Mouse (Mus musculus) common myeloid progenitor, adult 5-6 weeks (primary cell): ENCODE results near the gene Tigit. TPM values are rescaled to one million over a fixed set of nuclear protein-coding genes. Genes with fewer than 3 reads are reported as not detected.

Experiments
- ATAC-seq: replicated peaks from 2 replicates; pipeline ENCODE4 v1.8.0; 2016; ENCODE audit warnings: low read depth, mild to moderate bottlenecking, moderate TSS enrichment, inconsistent platforms; ENCODE audit not compliant: poor library complexity, severe bottlenecking
- total RNA-seq: library from RNA; stranded (forward); fragments of 200-1000, 187-1606 nt; gene quantifications from 2 replicates; pipeline ENCODE4 v1.2.3, GENCODE M21; 2017

The Tigit gene
- total RNA-seq, 1 experiment from 2014 or later = not detected

DNA sequence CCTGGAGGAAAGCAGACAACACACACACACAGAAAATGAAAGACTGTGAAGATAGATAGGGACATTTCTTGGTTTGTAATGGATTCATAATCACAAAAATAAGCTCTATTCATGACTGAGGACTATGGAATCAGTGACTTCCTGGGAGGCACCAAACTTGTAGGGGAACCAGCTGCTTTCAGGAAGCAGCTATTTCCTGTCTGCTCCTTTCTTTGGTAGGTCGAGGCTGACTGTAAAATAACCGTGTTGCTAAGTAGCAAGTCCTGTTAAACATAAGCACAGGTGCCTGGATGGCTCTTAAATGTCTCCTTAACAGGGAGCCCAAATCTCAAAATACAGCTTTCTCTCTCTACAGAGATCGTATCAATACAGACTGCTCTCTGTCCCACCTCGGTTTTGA is 39.1 kb downstream of the Tigit start:
- ATAC-seq = peak; percentile 39; the same call in 1 of the 2 replicates

DNA sequence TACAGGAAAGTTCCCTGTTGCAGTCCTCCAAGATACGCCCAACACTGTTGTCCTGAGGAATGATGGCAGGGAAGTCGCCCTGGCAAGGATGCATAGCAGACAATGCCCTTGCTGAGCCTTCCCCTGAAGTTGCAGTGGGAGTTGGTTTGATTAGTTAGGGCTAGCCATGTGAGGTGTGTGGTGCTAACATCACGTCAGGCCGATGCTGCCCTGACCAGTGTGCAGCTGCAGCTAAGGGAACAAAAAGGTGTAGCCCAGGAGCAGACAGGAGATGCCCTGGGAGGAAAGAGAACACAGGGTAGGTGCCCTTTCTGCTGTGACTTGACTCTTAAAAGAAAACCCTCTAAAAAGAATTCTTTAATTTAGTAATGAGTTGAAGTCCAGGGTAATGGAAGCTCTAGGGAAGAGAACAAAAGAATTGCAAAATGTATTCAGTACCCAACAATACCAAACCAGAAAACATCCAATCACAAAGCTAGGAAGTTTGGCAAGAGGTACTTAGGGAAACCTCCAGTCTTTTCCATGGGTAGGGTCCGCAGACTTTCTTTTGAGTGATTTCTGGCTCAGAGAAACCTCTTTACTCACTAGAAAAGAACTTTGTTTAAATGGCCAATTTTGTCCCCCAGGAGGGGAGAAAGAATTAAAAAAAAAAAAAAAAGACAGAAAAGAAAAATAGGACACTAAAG is 40.5 kb downstream of the Tigit start:
- no peak for ATAC-seq

DNA sequence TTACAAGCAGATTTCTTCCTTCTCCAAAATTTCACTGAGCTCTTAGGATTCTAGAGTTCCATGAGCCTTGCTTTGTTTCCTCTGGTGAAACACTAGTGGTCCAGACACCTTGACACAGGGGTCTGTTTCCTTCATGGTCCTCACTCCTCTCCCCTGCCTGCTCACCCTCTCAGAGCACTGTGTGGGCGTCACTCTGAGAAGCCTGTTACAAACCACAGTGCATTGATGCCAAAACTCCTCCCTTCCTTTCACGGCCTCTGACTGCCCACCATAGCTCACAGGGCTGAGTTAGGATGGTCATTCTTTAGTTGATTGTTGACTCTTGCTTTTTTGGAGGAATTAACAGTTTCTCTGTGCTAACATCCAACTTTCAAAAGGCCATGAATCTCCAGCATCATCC is 43.6 kb downstream of the Tigit start:
- ATAC-seq = no peak

DNA sequence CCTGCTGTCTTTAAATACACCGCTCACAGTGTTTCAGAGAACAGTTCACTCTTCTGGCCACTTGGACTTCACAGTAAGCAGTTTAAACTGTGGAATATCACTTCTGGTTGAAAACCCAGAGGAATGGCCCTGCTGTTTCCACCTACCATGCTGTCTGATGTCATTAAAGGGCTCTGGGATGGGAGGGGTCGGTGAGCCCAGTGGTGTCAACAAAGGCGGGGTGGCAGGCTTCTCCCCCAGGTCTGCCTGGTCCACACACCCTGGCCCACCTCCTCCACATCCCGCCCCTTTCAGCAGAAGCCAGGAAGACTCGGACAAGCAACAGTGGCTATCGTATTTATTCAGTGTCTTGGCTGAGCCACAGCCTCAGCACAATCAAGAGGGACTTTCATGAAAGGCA is 44.7 kb downstream of the Tigit start:
- ATAC-seq = no peak

DNA sequence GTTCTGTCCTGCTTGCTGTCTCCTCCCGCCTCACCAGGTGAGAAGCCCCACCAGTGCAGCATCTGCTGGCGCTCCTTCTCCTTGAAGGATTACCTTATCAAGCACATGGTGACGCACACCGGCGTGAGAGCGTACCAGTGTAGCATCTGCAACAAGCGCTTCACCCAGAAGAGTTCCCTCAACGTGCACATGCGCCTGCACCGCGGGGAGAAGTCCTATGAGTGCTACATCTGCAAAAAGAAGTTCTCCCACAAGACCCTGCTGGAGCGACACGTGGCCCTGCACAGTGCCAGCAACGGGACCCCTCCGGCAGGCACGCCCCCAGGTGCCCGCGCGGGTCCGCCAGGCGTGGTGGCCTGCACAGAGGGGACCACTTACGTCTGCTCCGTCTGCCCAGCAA is 45.7 kb downstream of the Tigit start:
- no peak for ATAC-seq

DNA sequence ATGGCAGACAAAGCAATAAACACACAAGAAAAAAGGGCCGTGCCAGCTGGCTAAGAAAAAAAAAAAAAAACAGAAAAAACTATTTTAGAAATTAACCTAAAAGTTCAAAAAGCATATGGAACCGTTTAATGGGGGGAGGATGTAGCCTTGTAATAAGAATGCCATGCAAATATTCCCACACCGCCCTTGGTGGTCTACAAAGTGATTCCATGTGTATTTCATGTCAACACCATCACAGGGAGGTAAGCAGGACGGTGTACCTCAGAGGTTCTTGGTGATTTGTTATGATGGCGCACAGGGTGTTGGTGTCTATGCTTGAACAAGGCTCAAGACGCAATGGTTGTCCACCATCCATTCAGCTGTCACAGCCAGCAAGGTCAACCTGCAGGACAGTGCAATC is 46.6 kb downstream of the Tigit start:
- ATAC-seq = no peak

DNA sequence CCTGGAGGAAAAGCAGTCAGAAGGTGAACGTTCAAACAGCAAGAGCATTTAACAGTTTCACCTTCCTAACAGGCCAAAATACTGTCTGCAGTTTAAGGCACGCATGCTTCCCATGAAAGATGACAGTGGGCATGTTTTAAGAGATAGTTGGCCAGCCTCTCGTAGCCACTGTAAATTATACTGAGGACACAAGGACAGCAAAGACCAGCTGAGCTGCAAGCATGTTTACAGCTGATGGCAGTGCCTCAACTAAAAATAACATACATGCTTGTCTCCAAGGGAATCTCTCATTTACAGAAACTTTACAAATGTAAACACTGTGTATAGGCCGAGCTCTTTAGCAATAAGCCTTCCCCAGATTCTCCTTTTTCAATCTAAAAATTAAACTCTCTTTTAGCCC is 47.6 kb downstream of the Tigit start:
- no peak for ATAC-seq

DNA sequence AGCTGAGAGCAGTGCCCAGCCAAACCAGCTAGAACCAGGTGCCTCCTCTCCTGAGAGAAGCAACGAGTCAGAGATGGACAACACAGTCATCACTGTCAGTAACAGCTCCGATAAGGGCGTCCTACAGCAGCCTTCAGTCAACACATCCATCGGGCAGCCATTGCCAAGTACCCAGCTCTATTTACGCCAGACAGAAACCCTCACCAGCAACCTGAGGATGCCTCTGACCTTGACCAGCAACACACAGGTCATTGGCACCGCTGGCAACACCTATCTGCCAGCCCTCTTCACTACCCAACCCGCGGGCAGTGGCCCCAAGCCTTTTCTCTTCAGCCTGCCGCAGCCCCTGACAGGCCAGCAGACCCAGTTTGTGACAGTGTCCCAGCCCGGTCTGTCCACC is 53.6 kb downstream of the Tigit start:
- ATAC-seq = no peak

DNA sequence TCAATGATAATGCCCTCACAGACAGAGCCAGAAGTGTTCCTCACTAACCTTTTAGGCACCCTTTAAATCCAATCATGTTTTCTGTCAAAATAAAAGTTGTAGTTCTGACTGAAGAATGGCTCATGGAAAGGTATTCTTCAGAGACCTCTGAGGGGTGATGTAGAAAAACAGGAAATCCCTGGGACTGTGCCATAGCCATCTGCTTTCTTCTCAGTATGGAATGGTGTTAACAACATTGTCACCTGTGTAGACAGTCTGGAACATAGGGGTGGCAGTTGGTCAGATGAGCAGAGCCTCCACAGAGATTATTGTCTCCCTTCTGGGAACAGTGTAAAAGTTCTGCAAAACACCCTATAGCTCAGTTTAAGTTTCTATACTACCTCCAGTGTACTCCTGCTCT is 55.9 kb downstream of the Tigit start:
- ATAC-seq = no peak

DNA sequence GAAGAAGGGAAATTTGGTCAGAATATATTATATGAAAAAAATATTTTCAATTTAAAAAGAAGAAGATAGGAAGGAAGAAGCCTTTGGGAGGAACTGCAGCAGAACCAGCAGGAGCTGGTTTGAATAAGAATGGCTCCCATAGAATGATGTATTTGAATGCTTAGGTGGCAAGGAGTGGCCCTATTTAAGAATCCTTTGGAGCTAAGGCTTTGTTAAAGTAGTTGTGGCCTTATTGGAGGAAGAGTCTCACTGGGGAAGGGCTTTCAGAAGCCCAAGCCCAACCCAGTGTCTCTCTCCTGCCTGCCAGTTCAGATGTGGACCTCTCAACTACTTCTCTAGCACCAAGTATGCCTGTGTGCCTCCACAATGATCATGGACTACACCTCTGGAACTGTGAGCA is 56.9 kb downstream of the Tigit start:
- ATAC-seq = no peak

DNA sequence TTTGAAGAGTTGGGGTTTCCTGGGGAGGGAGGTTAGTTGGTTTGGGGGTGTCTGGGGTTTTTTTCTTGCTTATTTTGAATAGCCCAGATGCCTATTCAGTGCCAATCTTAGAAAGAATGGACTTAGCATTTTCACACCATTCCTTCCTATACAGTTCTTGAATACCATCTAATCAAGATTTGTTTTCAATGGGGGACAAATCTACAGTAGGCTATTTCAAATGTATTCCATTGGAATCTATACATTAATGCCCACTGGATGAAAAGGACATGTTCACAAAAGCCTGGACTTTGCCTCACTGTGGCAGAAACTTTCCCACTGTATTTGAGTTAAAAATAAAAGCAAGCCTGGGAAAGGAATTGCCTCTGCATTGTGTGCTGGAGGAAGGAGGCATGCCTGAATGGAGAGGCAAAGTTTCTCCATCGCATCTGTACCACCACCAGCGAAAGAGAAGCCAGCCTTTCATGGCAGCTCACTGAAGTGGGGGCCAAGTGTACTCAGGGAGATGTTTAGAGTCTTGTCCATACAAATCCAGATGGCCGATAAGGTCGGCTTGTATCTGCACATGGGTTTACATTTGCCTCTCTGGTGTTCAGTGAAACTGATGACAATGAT is 59.4 kb downstream of the Tigit start:
- ATAC-seq = no peak

DNA sequence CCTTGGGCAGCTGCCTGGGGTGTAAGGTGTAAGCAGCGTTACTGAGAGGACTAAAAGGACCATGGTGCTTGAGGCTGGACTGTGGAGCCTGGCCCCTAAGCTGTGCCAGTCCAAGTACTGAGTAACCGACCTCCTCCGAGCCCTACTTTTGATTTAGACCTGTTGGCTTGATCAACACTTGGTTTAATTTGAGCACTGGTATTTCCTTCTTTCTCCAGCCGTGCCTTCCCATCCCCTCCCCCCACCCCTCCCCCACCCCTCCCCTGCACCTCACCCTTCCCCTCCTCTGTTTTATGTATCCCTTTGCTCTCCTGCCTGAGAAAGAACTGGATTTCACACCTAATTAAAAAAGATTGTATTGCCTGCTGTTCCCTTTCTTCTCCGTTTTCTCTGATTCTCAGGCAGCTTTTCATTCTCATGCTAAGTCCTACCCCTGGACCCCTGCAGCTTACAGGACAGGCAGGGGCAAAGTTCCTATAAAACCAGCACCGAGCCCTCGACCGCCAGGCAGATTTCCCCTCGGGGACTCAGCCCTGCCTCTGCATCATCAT is 60.3 kb downstream of the Tigit start:
- ATAC-seq = no peak

DNA sequence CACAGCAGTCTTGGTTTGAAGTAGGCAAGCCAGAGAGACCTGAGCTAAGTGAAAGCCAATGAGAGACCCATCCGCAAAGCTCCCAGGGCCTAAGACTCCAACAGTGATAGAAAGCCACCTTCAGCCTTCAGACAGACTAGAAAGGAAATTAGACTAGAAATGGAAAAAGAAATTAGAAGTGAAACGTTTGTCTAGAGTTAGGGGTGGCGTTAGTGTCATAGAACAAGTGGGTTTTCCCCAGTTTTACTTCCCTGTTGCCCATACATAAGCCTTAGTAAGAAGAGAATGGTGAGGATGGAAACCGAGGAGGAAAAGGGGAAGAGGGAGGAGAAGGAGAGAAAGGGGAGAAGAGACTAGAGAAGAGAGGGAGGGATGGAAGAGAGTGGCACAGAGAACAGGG is 61.4 kb downstream of the Tigit start:
- ATAC-seq = no peak

DNA sequence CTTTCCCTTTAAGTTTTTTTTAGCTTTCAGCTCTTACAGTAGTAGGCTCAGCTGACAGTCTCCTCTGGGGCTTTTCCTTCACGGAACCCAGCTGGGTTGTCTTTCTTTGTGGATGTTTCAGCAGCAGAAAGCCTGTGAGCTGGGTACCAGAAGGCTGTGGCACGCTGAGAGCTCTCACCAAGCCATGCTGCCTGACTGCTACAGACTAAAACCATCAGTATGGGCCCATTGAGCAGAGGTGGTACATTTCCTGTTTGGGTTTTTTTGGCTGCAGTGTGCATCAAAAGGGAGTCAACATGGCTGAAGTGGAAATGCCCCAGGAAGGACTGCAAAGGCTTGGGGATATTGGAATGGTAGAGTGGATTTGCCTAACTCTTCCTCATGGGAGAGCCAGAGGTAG is 64.2 kb downstream of the Tigit start:
- ATAC-seq = no peak

Other genes with a start within 250 kb of the Tigit start
- gene Drd3, start 89.9 kb upstream of the Tigit start, total RNA-seq = not detected in 2 replicates
- 18.5 and 29.6 TPM in 2 replicates for gene Ccdc191, start 225.7 kb upstream of the Tigit start, total RNA-seq